Mouse (Mus musculus) heart, postnatal 0 days (tissue): ENCODE data around the gene Foxe1.

Experiments used
- CTCF ChIP-seq: IDR thresholded peaks from 2 replicates; pipeline ENCODE4 v1.5.1; 2016; ENCODE audit warnings: antibody characterized with exemption, control low read depth, low read depth
- EP300 ChIP-seq: IDR thresholded peaks from 2 replicates; pipeline ENCODE4 v1.6.1; 2016; ENCODE audit warnings: antibody characterized with exemption, low read depth

GRCm38 (mm10) chr4:46364360-46364759 is 21.0 kb downstream of the Foxe1 start:
- peak; percentile 11; the same call in 1 of the 2 replicates for TF ChIP-seq CTCF
- TF ChIP-seq EP300, result no peak
